Mouse (Mus musculus) thymus, postnatal 36 days (tissue): ENCODE measurements around the gene B4galnt4.
"Not testable (repeated sequence)": the region's sequence is repeated elsewhere in the genome, so short reads cannot be mapped to it uniquely, and the experiment has no call there.

ENCODE experiments used
- DNase-seq, 2 experiments: peaks; one replicate each; pipeline ENCODE4 v3.0.0; 2022; ENCODE audit warnings: mixed read lengths in 2 of 2

Gene B4galnt4

DNA sequence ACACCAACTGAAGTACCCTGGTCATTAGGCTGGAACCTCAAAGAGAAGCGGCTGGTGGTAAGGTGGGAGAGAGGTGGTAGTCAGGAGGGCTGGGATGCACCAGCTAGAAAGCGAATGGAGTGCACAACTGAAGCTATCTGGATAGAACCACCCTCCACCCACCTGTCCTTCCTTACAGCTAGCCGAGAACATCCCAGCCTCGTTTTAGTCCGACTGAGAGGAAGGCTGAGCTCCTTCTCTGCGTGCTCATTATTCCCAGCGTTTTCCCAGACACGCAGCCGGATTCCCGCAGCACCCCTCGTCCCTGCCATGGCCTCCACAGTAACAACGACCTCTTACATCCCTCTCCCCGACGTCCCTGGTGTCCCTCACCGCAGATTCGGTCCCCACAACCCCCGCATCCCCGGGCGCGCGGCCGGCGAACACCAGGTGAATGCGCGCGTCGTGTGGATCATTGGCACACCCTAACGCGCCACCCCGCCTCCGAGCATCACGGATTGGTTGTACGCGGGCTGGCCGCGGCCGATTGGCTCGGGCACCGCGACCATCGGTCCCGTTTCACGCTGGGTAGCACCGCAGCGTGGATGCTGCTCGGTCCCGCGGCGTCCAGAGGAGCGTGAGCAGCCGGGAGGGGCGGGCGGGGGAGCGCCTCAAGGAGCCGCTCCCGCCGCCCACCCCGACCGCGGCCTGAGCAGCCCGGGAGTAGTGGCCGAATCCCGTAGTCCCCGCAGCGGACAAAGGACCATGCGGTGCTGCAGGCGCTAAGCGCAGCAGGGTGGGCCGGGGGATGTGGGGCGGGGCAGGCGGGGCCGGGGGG, at the start of gene B4galnt4:
TSS of gene B4galnt4 (plus strand) at position 679 of the 817 bp plus-strand sequence.
- peak in 1 of 2 experiments; percentile 51 for DNase-seq

DNA sequence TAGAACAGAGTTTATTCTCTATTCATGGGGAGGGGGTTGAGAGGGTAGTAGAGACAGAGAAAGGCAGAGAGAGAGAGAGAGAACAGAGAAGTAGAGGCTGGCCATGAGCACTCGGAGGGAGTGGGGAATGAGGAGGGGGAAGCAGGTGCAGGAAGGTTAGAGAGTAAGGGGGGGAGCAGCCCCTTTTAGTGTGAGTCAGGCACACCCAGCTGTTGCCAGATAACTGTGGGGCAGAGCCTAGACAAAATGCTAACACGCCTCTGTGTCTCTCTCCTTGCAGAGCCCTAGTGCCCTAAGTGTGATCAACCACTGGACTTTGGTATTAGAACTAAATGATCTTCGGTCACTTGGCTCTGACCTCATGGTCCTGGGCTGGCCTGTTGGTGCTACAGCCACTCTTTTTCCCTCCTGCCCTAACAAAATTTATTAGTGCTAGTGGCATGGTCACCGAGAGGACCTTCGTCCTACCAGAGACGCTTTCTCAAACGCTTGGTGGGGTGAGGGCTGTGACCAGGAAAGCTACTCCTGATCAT, 49.6 kb upstream of the B4galnt4 start:
- no peak for DNase-seq

DNA sequence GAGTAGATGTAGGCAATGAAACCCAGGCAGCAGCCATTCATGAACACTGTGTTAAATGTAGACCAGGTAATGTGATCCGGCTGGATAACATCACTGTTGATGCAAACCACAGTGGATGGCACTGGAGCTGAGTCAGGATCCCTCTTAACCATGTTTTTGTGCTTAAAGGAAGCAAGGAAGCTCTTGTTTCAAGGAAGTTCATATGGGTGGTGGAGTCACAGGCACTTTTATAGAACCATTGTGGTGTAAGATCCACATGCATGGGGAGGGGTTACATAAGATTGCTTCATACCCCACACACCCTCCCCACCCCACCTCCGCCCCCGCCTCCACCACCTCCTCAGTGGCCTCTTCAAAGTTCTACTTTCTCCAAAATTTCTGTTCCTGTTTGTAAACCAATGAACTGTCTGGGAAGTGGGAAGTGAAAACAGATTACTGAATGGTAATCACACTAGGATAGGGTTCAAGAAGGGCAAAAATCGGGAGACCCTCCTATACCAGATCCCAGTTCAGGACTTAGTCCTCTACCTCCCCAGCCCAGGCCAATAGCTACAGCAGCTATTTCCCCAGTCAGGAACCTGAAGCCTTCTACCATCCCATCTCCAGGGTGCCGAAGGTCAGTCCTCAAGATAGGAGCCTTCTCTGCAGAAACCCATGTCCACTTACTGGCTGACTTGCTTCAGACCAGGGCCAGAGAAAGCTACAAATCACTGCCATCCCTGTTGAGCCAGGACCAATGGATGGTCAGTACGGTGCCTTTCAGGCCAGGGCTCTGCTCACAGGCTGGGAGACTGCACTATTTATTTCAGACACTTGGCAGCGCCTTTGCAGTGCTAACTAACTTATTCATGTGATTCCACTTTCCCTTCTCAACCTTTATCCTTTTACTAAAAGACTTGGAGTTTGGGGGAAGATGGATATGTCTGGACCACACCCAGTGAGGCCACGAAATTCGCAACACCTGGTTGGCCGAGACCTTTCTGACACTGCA, 43.9 kb upstream of the B4galnt4 start:
- DNase-seq, result no peak

DNA sequence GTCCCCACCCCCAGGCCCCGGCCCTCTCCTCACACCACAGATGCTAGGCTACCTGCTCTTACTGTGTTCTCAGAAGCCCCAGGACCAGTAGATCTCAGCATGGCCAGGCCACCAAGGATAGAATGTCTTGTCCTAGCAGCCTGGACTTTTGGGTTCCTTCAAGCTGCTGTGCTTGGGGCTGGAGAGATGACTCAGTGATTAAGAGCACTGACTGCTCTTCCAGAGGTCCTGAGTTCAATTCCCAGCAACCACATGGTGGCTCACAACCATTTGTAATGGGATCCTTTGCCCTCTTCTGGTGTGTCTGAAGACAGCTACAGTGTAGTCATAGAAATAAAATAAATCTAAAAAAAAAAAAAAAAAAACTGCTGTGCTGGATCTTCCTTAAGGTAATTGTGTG, 43.1 kb upstream of the B4galnt4 start, which contains the start of gene Ifitm6:
TSS of gene Ifitm6 (minus strand) at position 101 of the 400 bp plus-strand sequence.
- DNase-seq, result not testable (repeated sequence)

DNA sequence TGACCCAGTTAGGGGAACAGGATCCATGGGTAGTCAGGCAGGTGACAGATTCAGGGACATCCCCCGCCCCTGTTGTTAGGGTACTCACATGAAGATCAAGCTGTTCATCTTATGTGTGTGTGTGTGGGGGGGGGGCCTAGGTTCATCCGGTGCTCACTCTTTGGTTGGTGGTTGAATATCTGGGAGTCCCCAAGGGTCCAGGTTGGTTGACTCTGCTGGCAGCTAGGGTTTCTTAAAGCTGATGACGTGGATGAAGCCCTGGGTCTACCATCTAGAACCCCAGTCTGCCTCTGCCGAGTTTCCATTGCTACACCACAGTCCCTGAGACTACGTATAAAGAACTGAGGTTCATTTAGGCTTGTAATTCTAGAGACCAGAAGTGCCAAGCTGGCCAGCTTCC, 41.9 kb upstream of the B4galnt4 start:
- DNase-seq, result no peak

DNA sequence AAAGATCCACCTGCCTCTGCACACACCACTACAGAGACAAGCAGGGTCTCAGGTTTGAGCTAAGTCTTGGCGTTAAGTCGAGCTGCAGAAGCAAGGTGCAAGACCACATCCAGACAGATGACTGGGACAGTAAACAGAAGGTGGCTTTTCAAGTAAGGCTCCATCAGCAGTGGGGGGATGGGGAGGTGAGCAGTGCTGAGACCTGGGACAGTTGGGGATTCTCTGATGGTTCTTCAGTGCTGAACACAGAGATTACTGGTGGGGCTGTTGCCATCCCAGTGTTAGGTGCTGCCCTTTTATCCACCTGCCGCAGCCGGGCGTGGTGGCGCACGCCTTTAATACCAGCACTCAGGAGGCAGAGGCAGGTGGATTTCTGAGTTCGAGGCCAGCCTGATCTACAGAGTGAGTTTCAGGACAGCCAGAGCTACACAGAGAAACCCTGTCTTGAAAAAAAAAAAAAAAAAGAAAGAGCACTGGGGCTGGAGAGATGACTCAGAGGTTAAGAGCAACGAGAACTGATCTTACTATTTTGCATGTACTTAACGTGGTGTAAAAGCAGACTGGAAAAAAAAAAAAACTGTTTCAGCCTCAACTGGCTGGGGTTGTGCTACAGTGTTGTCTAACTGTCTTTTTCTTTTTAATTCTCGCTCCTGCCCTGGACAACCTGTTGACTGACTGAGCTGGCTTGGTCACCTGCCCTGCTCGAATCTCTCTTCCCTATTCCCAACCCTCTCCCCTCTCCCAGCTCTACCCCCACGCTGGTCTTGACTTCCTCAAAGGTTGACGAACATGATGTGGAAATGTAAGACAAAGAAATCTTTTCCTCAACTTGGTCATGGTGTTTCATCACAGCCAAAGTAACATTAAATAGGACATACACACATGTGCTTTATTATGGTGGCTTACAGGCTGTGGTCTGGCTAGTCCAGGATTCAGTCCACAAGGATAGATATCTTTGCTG, 39.1 kb upstream of the B4galnt4 start:
- DNase-seq, result no peak

DNA sequence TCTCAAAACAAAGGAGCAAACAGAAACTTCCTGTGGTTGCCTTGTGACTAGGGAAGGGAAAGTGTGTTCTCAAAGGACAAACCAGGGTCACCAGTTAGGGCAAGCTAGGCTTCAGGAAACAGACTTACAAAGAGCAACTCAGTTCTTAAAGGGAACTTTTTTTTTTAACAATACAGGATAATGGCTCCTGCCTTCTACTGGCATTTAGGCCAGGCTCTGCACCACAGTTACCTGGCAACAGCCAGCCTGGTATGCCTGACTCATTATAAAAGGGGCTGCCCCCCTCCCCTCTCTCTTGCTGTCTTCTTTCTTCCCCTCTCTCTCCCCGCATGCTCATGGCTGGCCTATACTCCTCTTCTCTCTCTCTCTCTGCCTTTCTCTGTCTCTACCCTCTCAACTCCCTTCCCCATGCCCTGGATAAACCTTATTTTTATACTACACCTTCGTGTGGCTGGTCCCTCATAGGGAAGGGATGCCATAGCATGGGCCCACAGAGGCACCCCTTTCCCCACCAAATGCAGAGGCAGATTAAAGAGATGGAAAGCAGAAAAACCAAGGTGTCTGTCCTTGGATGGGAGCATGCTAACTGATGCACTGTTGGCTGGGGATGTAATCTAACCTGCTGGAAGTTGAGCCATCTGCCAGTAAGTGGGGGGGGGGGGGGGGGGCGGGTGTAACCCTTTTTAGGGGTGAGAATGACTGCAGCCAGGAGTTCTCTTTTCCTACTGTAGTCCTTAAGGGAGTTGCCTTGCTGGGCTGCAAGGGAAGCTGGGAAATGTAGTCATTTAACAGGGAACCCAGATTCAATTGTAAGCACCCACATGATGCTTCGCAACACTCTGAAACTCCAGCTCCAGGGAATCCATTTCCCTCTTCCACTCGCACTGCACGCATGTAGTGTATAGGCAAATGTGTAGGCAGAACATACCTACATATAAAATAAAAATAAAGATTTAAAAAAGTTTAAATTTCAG, 35.8 kb upstream of the B4galnt4 start:
- DNase-seq, result no peak

DNA sequence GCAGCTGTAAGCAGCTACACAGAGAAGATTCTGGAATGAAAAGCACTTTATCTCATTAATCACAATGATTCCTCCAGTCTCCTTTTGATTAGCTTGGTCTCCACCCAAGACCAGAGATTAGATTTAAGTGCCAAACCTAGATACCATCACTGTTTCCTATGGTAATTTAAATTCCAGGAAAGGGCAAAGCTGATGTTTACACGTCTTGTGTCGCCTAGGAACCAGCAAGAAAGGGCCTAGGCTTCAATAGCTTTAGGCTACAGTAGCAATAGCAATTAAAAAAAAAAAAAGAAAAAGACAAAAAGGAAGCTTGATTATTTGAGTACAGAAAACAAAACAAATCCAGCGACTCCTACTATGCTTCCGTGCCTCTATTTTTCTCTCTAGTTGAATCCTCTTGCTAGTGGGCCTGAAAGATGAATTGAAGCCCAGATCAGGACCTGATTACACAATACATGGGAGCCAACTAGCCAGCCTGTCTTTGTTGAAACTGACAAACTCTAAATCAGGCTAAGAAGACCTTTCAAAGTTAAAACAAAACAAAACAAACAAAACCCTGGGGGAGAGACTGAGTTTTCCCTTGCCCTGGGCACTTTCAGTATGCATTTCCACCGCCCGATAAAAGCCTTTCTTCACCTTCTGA, 34.7 kb upstream of the B4galnt4 start:
- DNase-seq, result no peak

DNA sequence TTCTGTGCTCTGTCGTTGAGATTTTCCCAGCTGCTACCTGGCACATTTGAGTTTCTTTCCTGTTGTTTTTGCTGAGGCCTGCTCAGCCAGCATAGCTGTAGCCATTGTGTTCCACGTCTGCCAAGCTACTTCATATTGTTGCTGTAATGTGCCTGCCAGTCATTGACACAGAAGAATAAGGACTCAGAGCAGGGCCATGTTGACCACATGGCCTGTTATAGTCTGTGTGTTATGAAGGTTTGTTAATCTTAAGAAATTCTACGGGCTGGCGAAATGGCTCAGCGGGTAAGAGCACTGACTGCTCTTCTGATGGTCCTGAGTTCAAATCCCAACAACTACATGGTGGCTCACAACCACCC, 34.2 kb upstream of the B4galnt4 start:
- no peak for DNase-seq

DNA sequence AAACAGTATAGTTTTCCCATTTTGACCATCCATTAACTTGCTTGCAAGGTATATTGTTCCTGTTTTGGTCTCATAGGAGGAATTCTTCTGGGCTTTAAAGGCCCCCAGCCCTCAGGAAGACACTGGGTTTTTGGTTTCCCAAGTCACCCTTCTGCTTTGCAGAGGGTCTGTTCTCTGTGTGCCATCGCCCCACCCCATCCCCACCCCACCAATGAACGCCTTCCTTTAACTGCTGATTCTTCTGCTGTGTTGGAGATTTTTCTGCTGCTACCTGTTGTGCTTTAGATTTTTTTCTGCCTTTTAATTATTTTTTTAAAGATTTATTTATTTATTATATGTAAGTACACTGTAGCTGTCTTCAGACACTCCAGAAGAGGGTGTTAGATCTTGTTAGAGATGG, 32.1 kb upstream of the B4galnt4 start, which contains the start of gene Gm17387:
TSS of gene Gm17387 (plus strand) at position 301 of the 400 bp plus-strand sequence.
- DNase-seq, result no peak

DNA sequence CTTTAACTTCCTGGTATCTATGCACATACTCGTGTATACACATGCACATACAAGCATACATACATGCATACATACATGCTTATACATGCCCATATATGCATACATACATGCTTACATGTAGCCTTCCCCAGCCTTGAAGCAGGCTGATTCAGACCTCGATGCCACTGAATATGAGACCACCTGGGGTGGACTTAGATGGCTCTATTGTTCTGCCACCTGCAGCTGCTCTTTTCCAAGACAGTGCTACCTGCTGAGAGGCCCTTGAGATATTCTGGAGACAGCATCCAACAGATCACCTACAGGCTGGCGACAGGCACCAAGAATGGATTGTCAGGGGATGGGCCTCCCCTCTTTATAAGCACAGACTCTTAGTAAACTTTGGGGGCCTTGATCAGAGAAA, 30.5 kb upstream of the B4galnt4 start:
- DNase-seq, result no peak

DNA sequence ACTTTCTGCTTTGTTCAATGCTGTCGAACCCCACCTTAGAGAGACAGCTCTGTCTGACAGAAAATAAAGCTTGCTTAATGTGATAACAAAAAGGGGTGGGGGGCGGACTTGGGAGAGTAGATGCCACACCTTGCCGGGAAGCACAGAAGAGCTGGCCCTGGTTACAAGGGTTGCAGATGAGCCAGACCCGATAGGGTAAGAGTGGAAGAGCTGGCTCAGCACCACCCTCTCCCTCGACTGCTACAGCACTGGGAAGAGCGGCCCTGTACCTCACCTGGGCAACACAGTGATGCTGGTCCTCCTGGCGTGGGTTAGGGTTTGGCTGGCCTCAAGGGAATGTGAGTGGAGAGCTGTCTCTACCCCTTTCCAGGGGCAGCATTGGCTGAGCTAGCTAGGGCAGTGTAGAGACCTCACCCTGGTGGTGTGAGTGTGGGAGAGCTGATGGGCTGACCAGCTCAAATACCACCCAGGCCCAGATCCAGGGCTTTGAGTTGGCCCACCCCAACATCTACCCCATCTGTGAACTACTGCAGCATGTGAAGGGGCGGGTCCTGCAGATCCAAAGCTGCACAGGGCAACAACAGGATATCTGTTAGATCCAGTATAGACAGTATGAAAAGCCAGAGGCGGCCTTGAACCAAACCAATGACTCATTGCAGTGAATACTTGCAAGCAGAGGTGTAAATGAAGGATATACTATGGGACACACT, 28.3 kb upstream of the B4galnt4 start:
- no peak for DNase-seq

DNA sequence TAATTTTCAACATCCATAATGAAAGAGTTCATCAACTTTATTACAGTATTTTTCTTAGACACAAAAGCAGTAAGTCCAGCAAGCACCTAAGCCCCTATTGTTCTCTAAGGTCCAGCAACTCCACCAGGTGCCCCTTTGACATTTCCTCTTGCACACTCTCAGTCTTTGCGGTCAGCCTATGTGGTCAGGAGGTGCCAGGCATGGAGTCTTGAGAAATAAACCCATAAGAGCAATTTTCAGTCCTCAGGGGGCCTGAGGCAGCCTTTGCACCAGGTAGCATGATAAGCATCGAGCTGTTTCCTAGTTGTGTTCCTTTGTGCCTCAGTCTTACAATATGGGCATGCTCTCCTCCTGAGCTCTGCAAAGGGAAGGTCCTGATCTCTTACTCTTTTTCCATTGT, 24.3 kb upstream of the B4galnt4 start:
- DNase-seq, result not testable (repeated sequence)

DNA sequence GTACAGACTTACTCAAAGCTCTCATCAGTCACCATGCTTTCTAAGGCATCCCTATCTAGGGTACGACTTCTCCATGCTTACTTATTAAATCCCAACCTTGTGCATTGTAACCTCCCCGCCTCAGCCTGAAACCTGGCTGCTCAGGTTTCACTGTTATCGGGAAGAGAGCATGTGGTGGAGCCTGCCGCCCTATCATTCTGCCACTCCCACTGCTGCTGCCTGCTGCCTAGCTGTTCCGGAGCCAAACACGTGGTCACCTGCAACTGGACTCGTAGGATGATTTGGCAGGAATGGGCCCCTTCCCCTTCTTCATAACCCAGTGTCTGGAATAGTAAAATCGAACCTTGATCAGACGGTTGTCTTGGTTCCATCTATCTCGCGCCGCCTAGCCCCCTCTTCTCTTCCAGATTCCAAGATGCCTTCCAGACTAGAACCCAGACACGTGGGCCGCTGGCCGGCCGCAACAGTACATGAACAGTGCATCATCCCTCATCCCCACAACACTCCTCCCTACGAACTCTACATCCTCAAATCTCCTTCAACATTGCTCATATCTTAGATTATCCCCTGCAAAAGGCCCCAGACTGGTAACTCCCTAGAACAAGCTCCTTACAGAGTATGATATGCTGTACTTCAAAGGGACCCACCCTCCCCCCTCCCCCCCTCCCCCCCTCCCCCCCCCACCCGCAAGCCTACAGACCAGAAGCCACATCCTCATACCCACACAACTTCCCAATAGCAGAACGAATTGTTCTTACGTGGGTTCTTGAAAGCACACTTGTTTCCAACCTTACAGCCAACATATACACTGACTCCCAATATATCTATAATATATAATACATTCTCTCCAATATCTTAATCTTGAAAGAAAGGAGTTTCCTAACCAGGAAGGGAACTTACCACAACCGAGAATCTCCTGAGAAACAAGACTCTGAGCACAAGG, 22.5 kb upstream of the B4galnt4 start:
- no peak for DNase-seq

DNA sequence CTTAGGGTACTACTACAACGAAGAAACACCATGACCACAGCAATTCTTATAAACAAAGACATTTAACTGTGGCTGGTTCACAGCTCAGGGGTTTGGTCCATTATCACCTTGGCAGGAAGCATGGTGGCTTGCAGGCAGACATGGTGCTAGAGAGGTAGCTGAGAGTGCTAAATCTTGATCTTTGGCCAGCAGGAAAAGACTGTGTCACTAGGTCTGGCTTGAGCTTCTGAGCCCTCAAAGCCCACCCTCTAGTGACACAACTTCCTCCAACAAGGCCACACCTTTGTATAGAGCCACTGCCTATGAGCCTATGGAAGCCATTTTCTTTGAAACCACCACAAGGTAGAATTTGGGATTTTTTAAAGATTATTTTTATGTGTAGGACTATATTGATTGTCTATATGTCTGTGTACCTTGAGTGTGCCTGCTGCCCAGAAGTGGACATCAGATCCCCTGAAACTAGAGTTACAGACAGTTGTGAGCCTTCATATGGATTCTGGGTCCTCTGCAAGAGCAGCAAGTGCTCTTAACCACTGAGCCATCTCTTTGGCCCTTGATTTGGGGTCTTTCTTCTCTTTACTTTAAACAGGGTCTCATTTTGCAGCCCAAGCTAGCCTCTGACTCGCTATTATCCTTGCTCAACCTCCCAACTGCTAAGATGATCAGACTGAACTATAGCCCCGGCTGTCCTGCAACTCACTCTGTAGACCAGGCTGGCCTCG, 21.4 kb upstream of the B4galnt4 start:
- DNase-seq, result no peak

DNA sequence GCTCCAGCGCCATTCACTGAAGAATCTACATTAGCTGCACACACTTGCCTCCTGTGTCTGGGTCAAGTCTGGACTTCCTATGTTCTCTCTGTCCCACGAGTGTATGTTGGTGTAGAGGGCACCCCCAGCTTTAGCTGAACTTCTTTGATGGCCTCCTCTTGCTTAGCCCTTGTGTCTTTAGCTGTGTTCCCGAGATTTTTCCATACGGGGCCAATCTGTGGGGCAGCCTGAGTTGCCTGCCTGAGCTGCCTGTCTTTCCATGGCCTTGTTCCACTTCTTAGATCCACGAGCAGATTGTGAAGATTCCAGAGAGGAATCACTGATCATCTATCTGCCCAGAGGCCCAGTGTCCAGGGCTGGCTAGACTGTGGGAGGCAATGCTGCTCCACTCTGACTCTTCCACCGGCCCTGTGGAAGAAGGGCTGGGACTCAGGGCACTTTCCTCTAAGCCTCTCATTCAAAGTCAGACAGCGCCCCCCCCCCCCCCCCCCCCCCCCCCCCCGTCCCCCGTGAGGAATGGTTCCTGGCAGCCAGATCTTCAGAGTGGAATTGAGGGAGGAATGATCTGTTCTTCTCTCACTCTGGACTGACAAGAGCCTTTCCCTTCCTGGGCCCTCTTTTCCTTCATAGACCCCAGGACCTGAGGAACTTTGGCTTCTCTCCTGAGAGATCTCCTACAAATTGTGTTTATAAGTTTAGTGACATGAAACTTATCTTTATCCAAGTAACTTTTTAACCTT, 19.9 kb upstream of the B4galnt4 start:
- DNase-seq, result no peak

DNA sequence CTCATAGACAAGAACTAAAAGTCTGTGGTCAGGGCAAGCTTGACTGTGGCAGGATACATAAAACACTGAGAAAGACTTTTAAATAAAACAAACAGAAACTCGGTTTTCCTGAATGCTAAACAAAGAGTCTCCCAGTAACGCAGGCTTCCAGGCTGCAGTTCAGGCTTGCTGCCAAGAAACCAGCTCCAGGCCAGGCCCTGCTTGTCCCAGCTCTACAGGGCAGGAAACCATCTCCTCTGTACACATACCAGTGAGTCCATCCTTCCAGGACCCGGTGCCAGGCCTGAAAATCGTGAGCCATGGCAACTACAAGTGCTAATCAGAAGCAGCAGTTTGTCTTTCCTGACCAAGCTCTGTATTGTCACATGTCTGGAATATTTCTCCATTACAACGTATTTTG, 19.2 kb upstream of the B4galnt4 start:
- DNase-seq, result no peak
